10 mouse cellular contexts compared by ENCODE assay signal in the genomic region with DNA sequence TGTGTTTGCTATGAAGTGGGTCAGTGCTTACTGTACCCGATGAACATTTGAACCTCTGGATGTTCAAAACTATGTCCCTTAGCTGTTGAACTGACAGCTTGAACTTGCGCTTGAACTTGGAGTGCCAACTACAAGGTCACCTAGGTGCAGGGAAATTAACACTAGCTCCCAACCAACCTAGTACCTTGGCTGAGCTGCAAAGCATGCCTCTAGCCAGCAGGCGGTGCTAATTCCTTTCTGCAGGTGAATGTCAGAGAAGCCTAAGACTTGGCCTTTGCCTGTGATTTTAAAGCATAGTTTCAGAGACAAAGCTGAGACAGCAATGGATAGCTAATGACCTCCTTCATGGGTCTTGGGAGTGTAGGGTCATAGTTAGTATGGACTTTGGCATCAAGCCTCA. TPM values are rescaled to one million over a fixed set of nuclear protein-coding genes. Genes with fewer than 3 reads are reported as not detected.
DNase-seq lines count a peak whose midpoint lies in the region; ATAC-seq and TF ChIP-seq lines count a peak whose summit lies in the region.
"Had no signal": no experiment of that assay in that cellular context is flagged by ENCODE, and none has a peak within 500 bp of the region (broad histone marks: within the 10 kb centered on the region; RNA-seq: fewer than 3 reads in every experiment).

No protein-coding gene starts in this region.

- no peak for ATAC-seq in kidney, embryonic 16.5 days (ENCODE audit: low FRiP score, low TSS enrichment)
- 0 out of 2 replicates have a peak, but pooled peaks have one; percentile 3 for ATAC-seq in forebrain, embryonic 14.5 days
- peak; percentile 48 for ATAC-seq in inflammation-experienced regulatory T-cells, adult 6 months
- ATAC-seq in limb, embryonic 14.5 days (ENCODE audit: low FRiP score, low read depth): no peak

- peak; percentile 59 for DNase-seq in kidney, adult 11 months
- peak; percentile 67 for DNase-seq in adrenal gland, postnatal 10 days
- DNase-seq in forebrain, embryonic 14.5 days (ENCODE audit: low spot score): peak; percentile 56
- DNase-seq in limb, embryonic 14.5 days (ENCODE audit: low spot score): peak; percentile 43
- peak; percentile 47 for DNase-seq in neural tube, embryonic 10.5 days (ENCODE audit: extremely low spot score, low spot score)
- peak; percentile 15 to 57 for DNase-seq in thymus, postnatal 10 days (ENCODE audit: low spot score in 2 of 2)

- 60% methylated on average over 3 of the region's 3 CpGs for WGBS in kidney, embryonic 16.5 days
- 72% methylated on average over 3 of the region's 3 CpGs for whole genome bisulfite sequencing in forebrain, embryonic 14.5 days
- WGBS in limb, embryonic 14.5 days: 61% methylated on average over 3 of the region's 3 CpGs

- H3K4me3 ChIP-seq in kidney, embryonic 16.5 days (ENCODE audit: low read length): no peak overlapping the region
- H3K4me3 ChIP-seq in forebrain, embryonic 14.5 days (ENCODE audit: low read depth, low read length): no peak overlapping the region
- H3K4me3 ChIP-seq in limb, embryonic 14.5 days (replicated peaks; ENCODE audit: low read length): no peak overlapping the region
- H3K4me3 ChIP-seq: embryonic facial prominence, embryonic 15.5 days; myocyte had no signal

- H3K4me1 ChIP-seq in kidney, embryonic 16.5 days (ENCODE audit: insufficient read depth, low read length): peaks cover 20% of the 10 kb centered on the region
- no peaks in the 10 kb centered on the region for H3K4me1 ChIP-seq in forebrain, embryonic 14.5 days (ENCODE audit: control insufficient read depth, insufficient read depth, low read length)
- peaks cover 7% of the 10 kb centered on the region for H3K4me1 ChIP-seq in limb, embryonic 14.5 days (ENCODE audit: control insufficient read depth, insufficient read depth, low read length)

- TF ChIP-seq POLR2A in limb, embryonic 14.5 days (IDR thresholded peaks at IDR 0.05; ENCODE audit: borderline replicate concordance, extremely low read depth, insufficient read depth, insufficient read length): no peak

- H3K9me3 ChIP-seq in kidney, embryonic 16.5 days (ENCODE audit: low read length): no peaks in the 10 kb centered on the region
- H3K9me3 ChIP-seq in forebrain, embryonic 14.5 days (replicated peaks; ENCODE audit: control insufficient read depth, low read length): no peaks in the 10 kb centered on the region
- no peaks in the 10 kb centered on the region for H3K9me3 ChIP-seq in limb, embryonic 14.5 days (ENCODE audit: control insufficient read depth, low read length)
- H3K9me3 ChIP-seq: embryonic facial prominence, embryonic 15.5 days had no signal

- H3K36me3 ChIP-seq in kidney, embryonic 16.5 days (ENCODE audit: insufficient read depth, low read length): peaks cover 22% of the 10 kb centered on the region
- H3K36me3 ChIP-seq in forebrain, embryonic 14.5 days (ENCODE audit: control insufficient read depth, insufficient read depth, low read length): peaks cover 50% of the 10 kb centered on the region
- H3K36me3 ChIP-seq in limb, embryonic 14.5 days (ENCODE audit: control insufficient read depth, insufficient read depth, low read length): peaks cover 51% of the 10 kb centered on the region

- no peaks in the 10 kb centered on the region for H3K27me3 ChIP-seq in kidney, embryonic 16.5 days (ENCODE audit: insufficient read depth, low read length)
- H3K27me3 ChIP-seq in forebrain, embryonic 14.5 days (replicated peaks; ENCODE audit: control insufficient read depth, insufficient read depth, low read length): no peaks in the 10 kb centered on the region
- H3K27me3 ChIP-seq in limb, embryonic 14.5 days (ENCODE audit: control insufficient read depth, insufficient read depth, low read length): no peaks in the 10 kb centered on the region
- H3K27me3 ChIP-seq: embryonic facial prominence, embryonic 15.5 days had no signal

- no peak overlapping the region for H3K4me2 ChIP-seq in kidney, embryonic 16.5 days (replicated peaks; ENCODE audit: low read depth, low read length)
- no peak overlapping the region for H3K4me2 ChIP-seq in forebrain, embryonic 14.5 days (ENCODE audit: low read length)
- H3K4me2 ChIP-seq in limb, embryonic 14.5 days (replicated peaks; ENCODE audit: low read depth, low read length, severe bottlenecking): no peak overlapping the region
- H3K4me2 ChIP-seq: embryonic facial prominence, embryonic 15.5 days had no signal

- H3K27ac ChIP-seq in kidney, embryonic 16.5 days (ENCODE audit: low read length): no peak overlapping the region
- H3K27ac ChIP-seq in forebrain, embryonic 14.5 days (ENCODE audit: low read depth, low read length): no peak overlapping the region
- H3K27ac ChIP-seq in limb, embryonic 14.5 days (replicated peaks; ENCODE audit: low read depth, low read length): no peak overlapping the region

- H3K9ac ChIP-seq in kidney, embryonic 16.5 days (replicated peaks; ENCODE audit: low read length): no peak overlapping the region
- no peak overlapping the region for H3K9ac ChIP-seq in forebrain, embryonic 14.5 days (ENCODE audit: low read length)
- H3K9ac ChIP-seq in limb, embryonic 14.5 days (ENCODE audit: low read depth, low read length, severe bottlenecking): no peak overlapping the region
- H3K9ac ChIP-seq: embryonic facial prominence, embryonic 15.5 days had no signal

RNA-seq across cellular contexts. Expression of gene Zp1, which starts 12.5 kb away (rescaled TPM):
- polyA plus RNA-seq in kidney, embryonic 16.5 days (2015; fragmentation: Nextera tagmentation; extraction: Ambion mirVana): not detected in 2 replicates
- not detected for total RNA-seq in adrenal gland, postnatal 10 days (2021)
- 0.99 TPM in 1 of 2 replicates, not detected in the other for polyA plus RNA-seq in forebrain, embryonic 14.5 days (2014; fragmentation: Nextera tagmentation; extraction: Ambion mirVana)
- polyA plus RNA-seq in inflammation-experienced regulatory T-cells, adult 6 months (2017; shearing (Covaris generic)): not detected
- 0.04 TPM in 1 of 2 replicates, not detected in the other for polyA plus RNA-seq in limb, embryonic 14.5 days (2012; rRNA removed)
- polyA plus RNA-seq in limb, embryonic 14.5 days (2014; fragmentation: Nextera tagmentation; extraction: Ambion mirVana): not detected in 2 replicates
- polyA plus RNA-seq: embryonic facial prominence, embryonic 15.5 days had no signal

RNA-seq across cellular contexts. Expression of gene Prpf19, which starts 12.9 kb away (rescaled TPM):
- polyA plus RNA-seq in kidney, embryonic 16.5 days (2015; fragmentation: Nextera tagmentation; extraction: Ambion mirVana): 47.6 and 51.3 TPM in 2 replicates
- 100 to 1,000 TPM; 124 to 163 TPM for total RNA-seq in adrenal gland, postnatal 10 days (2021)
- polyA plus RNA-seq in forebrain, embryonic 14.5 days (2014; fragmentation: Nextera tagmentation; extraction: Ambion mirVana): 44.2 and 45.5 TPM in 2 replicates
- polyA plus RNA-seq in inflammation-experienced regulatory T-cells, adult 6 months (2017; shearing (Covaris generic)): 10 to 100 TPM in 2 of 3 experiments, 1 to 10 TPM in 1; 6.2 to 26.0 (median 20.2) TPM
- 360 and 433 TPM in 2 replicates for polyA plus RNA-seq in limb, embryonic 14.5 days (2012; rRNA removed)
- 39.7 and 43.6 TPM in 2 replicates for polyA plus RNA-seq in limb, embryonic 14.5 days (2014; fragmentation: Nextera tagmentation; extraction: Ambion mirVana)

RNA-seq across cellular contexts. Expression of gene Tmem109, which starts 26.1 kb away (rescaled TPM):
- 115 and 118 TPM in 2 replicates for polyA plus RNA-seq in kidney, embryonic 16.5 days (2015; fragmentation: Nextera tagmentation; extraction: Ambion mirVana)
- 10 to 100 TPM; 84.0 to 93.2 TPM for total RNA-seq in adrenal gland, postnatal 10 days (2021)
- polyA plus RNA-seq in forebrain, embryonic 14.5 days (2014; fragmentation: Nextera tagmentation; extraction: Ambion mirVana): 42.7 and 47.7 TPM in 2 replicates
- polyA plus RNA-seq in inflammation-experienced regulatory T-cells, adult 6 months (2017; shearing (Covaris generic)): 10 to 100 TPM; 55.3 to 75.6 (median 64.7) TPM
- 106 and 124 TPM in 2 replicates for polyA plus RNA-seq in limb, embryonic 14.5 days (2012; rRNA removed)
- 126 and 128 TPM in 2 replicates for polyA plus RNA-seq in limb, embryonic 14.5 days (2014; fragmentation: Nextera tagmentation; extraction: Ambion mirVana)

RNA-seq across cellular contexts. Expression of gene Ptgdr2, which starts 29.1 kb away (rescaled TPM):
- 0.10 TPM in 1 of 2 replicates, not detected in the other for polyA plus RNA-seq in kidney, embryonic 16.5 days (2015; fragmentation: Nextera tagmentation; extraction: Ambion mirVana)
- not detected for total RNA-seq in adrenal gland, postnatal 10 days (2021)
- polyA plus RNA-seq in forebrain, embryonic 14.5 days (2014; fragmentation: Nextera tagmentation; extraction: Ambion mirVana): 0.16 and 0.18 TPM in 2 replicates
- under 1 TPM in 1 of 3 experiments, not detected in 2; 0.22 TPM for polyA plus RNA-seq in inflammation-experienced regulatory T-cells, adult 6 months (2017; shearing (Covaris generic))
- 0.15 and 0.33 TPM in 2 replicates for polyA plus RNA-seq in limb, embryonic 14.5 days (2012; rRNA removed)
- 0.07 TPM in 2 replicates for polyA plus RNA-seq in limb, embryonic 14.5 days (2014; fragmentation: Nextera tagmentation; extraction: Ambion mirVana)

RNA-seq across cellular contexts. Expression of gene Tmem132a, which starts 38.2 kb away (rescaled TPM):
- 88.6 and 94.4 TPM in 2 replicates for polyA plus RNA-seq in kidney, embryonic 16.5 days (2015; fragmentation: Nextera tagmentation; extraction: Ambion mirVana)
- total RNA-seq in adrenal gland, postnatal 10 days (2021): 10 to 100 TPM; 22.3 to 23.1 TPM
- polyA plus RNA-seq in forebrain, embryonic 14.5 days (2014; fragmentation: Nextera tagmentation; extraction: Ambion mirVana): 106 and 149 TPM in 2 replicates
- 1 to 10 TPM in 1 of 3 experiments, under 1 TPM in 1, not detected in 1; 0.86 to 1.0 TPM for polyA plus RNA-seq in inflammation-experienced regulatory T-cells, adult 6 months (2017; shearing (Covaris generic))
- 150 and 211 TPM in 2 replicates for polyA plus RNA-seq in limb, embryonic 14.5 days (2012; rRNA removed)
- polyA plus RNA-seq in limb, embryonic 14.5 days (2014; fragmentation: Nextera tagmentation; extraction: Ambion mirVana): 67.8 and 76.2 TPM in 2 replicates

Comparison
In these comparisons a context has a peak if more than half of its experiments do, and no peak if none do; other contexts are left out.
1. ATAC-seq: peak in forebrain, embryonic 14.5 days (single experiment) and inflammation-experienced regulatory T-cells, adult 6 months (single experiment); none in kidney, embryonic 16.5 days (single experiment) and limb, embryonic 14.5 days (single experiment).
2. Peak in every context shown above with its lines, with median percentiles within 50 percentile points of each other: DNase-seq.